Mouse (Mus musculus) 3134 (cell line): Measurements from ENCODE around the gene Nupl1.

Experiments
- DNase-seq: peaks from one replicate; pipeline ENCODE4 v3.0.0-alpha.2; 2011; ENCODE audit warnings: low spot score; ENCODE audit not compliant: insufficient read length; ENCODE audit errors: extremely low read depth

The Nupl1 gene

GRCm38 (mm10) chr14:60250366-60250765 is 865 bp downstream of the Nupl1 start:
- DNase-seq: no peak

GRCm38 (mm10) chr14:60238551-60238950 is 12.7 kb downstream of the Nupl1 start:
- DNase-seq: no peak

DNA sequence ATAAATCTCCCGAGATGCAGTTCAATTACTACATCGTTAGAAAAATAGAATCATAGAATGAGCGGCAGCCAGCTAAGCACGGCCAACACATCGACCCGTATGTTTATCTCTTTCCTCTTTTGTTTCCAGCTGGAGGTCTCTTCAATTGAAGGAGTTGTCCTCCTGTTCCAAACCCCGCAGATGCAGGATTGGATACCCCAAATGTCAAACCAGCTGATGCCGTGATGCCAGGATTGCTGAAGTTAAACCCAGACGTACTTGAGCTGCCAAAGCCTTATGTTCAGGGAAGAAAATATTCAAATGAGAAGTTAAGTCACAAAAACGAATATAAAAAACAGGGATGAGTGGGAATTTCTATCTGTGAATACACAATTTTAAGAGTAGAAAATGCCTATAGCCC is 31.3 kb downstream of the Nupl1 start:
- DNase-seq: no peak

DNA sequence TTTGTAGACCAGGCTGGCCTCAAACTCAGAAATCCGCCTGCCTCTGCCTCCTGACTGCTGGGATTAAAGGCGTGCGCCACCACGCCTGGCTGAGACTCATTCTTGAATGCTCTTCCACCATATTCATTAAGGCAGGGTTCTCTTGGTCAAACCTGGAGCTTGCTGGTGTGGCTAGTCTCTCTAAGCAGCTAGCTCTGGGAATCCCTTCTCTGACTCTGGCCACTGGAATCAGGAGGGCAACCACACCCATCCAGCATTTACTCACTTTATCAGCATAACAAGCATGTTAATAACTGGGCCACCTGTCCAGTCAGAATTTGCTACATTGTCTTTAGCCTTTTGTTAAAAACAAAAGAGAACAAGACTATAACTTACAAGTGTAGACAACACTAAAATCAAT is 33.6 kb downstream of the Nupl1 start:
- no peak for DNase-seq

- DNase-seq: no peak
These were observed 35.1 kb downstream of the Nupl1 start for GRCm38 (mm10) chr14:60216125-60216524.

DNA sequence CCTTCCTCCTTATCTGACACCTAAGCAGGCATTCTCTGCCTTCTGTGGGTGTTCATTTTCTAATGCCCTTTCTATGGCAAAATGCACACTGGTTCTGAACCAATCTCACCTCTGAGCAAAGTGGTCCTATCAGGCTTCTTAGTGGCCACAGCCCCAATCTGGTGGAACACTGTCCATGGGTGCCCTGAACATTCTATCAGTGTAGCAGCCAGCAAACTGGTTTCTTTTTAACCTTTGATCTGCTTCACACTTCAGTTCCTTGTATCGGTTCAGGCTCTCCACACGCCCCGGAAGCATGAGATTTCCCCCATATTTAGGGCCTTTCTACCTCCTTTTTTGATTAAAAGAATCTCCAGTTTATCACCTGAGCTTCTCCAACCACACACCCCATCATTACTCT is 36.2 kb downstream of the Nupl1 start:
- no peak for DNase-seq

- DNase-seq: no peak
These were observed 37.2 kb downstream of the Nupl1 start for GRCm38 (mm10) chr14:60214040-60214439.

DNA sequence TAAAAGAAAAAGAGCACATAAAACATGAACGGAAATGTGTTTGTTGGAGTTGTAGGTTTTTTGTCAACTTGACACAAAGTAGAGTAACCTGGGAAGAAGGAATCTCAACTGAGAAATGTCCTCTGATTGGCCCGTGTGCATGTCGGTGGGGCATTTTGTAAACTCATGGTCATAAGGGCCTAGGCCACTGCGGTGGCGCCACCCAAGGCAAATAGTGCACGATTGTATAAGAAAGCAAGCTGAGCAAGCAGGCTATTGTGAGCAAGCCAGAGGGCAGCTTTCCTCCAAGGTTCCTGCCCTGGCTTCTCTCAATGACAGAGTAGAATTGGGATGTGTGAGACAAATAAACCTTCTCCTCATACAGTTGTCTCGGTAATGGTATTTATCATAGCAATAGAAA is 42.1 kb downstream of the Nupl1 start:
- DNase-seq: no peak

- no peak for DNase-seq
These were observed 46.2 kb downstream of the Nupl1 start for GRCm38 (mm10) chr14:60204993-60205392.

DNA sequence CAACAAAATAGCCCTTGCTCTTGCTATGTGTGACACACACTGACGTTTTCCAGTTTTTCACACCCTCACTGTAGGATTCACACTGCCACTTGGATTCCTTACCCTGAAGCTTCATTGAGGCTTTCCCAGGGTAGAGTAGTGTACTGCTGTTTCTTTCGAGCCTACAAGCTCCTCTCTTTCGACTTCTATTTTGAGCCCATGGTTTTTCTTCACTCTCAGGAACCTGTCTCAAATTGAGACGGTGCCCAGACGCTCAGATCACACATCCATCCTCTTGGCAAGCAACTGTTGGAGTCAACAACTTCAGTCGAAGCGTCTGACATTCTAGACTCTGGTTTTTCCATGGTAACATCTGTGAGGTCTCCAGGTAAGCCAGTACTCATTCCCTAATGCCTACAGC is 54.3 kb downstream of the Nupl1 start, which contains the start of gene Atp8a2:
Atp8a2 (minus strand) TSS at position 296 of the 400 bp plus-strand sequence.
- DNase-seq: no peak

- no peak for DNase-seq
These were observed 55.2 kb downstream of the Nupl1 start for GRCm38 (mm10) chr14:60195999-60196398.

DNA sequence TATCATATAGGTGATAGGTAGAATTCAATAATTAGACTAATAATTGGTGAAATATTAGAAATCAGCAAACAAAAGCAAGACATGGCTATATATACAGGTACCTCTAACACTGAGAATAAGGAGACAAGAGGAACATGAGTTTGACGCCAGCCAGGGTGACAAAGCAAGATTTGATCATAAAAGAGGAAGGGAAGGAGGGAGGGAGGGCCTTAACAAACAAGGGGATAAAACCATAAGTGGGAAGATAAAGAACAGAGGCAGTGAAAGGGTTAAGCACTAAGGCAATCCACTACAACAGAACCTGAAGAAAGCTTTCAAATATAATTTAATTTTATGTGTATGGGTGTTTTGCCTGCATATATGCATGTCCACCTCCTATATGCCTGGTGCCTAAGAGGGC is 56.6 kb downstream of the Nupl1 start:
- DNase-seq: no peak

- DNase-seq: no peak
These were observed 61.5 kb downstream of the Nupl1 start for GRCm38 (mm10) chr14:60189771-60190170.

- peak; percentile 15 for DNase-seq
These were observed 62.9 kb downstream of the Nupl1 start for GRCm38 (mm10) chr14:60188201-60188825.

DNA sequence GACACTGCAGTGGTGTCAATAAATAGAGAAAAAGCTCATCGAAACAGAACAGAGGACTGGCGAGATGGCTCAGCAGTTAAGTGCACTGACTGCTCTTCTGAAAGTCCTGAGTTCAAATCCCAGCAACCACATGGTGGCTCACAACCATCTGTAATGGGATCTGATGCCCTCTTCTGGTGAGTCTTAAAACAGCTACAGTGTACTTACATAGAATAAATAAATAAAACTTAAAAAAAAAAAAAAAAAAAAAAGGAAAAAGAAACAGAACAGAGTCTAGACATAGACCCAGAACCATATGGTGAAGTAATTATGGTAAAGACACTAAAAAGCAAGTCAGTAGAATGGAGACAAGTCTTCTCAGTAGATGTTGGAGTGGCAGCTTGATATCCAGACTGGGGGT is 69.9 kb downstream of the Nupl1 start:
- no peak for DNase-seq

- no peak for DNase-seq
These were observed 72.7 kb downstream of the Nupl1 start for GRCm38 (mm10) chr14:60178571-60178955.

DNA sequence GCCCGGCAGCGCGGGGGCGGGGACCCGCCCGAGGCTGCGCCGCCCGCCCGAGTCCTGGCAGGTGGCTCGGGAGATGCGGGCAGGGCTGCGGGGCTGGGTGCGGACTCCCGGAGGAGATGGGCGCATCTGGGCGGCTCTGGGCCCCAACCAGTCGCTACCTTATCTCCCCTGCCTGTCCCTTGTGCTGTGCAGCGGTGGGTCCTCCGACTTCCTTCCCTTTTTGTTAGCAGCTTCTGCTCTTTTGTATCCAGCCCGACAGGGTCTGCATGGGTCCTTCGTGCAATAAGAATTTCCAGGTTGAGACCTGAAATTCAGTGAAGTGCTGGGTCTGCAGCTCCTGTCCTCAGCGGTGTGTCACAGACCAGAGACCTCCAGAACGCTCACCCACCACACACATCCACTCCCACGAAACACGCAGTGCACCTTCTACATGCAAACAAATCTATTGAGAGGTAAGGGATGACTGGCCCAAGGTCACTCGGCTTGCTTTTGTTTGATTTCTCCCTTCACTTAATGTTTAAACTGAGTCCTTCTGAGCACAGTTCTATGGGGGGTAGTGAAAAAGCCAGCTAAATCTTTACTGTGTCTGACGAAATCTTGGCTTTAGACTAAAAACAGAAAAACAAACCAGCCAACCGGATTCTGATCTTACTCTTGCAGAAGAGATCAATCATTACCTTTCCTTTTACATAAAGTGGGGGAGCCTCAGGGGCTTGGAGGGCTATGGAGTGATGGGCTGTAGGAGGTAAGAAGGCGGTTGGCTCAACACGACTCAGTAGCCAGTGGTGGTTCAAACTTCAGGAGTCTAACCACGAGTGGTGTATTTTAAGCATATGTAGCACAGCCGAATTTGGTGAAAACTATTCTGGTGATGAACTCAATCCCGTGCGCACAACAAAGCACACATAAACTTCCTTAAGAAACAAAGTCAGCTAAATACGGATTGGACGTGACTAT is 73.3 kb downstream of the Nupl1 start:
- DNase-seq: no peak

DNA sequence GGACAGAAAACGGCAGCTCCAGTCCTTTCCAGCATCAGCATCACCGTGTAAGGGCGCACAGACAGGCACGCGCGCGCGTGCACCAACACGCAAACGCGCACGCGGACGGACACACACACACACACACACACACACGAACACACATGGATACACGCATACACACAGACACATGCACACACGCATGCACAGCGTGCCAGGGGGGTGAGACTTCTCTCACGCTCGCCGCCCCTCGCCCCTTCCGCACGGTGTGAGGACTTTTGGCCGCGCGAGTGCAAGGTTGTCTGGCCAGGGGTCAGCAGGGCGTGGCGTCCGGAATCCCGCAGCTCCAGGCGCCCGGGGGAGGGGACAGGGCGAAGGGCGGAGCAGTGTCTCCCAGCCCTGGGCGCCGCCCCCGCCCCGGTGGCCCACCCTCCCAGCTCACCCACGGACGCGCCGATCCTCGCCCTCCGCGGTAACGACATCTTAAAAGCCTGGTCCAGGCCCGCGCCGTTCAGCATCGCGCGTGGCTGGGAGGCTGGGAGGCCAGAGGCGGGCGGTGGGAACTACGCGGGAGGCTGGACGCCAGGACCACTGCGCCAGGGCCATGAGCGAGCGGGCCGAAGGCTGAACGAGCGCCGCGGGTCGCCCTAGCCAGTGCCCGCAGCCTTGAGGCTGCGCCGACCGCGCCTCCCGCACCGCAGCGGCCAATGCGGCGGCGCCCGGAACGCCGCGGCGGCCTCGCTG is 74.2 kb downstream of the Nupl1 start:
- no peak for DNase-seq

GRCm38 (mm10) chr14:60176469-60176890 is 74.8 kb downstream of the Nupl1 start:
- DNase-seq: no peak

DNA sequence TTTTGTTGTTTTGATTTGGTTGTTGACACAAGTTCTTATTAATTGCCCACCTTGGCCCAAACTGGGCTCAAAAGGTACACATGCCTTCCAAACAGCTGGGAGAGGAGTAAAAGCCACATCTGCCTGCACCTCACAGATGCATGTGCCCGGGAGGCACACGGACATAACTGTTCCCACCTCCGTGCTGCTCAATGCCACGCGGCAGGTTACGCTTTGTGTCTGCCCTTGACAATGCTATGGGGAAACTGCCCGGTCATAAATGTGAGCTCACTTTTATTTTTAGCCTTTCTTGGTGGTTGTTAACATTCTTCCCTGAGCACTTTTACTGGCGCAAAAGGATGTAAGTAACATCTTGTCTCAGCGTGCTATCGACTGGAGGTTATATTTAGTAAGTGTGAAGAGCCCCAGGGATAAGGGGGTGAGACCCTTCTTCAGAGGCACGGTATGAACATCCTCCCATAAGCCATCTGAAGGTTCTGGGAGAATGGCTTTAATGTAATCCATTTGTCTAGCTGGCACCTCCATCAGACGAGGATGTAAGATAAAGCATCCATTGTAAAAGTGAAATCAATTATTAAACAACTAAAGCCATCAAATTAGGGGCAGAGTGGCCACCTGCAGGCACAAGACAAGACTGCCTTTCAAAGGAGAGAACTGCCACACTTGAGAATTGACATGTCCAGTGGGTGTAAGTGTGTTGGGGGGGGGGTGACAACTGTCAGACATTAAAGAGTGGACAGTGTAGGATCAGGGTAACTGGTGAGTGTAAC is 78.8 kb downstream of the Nupl1 start:
- DNase-seq: no peak
